Mouse (Mus musculus): ENCODE results near the gene Prpf31. TPM values are rescaled to one million over a fixed set of nuclear protein-coding genes. Genes with fewer than 3 reads are reported as not detected.
A peak's percentile ranks its signal among the peaks of the same experiment; 100 is the strongest.

Gene Prpf31
- polyA plus RNA-seq, 1 experiment from 2014 or later: 121 TPM

GRCm38 (mm10) chr7:3607391-3607790 lies 22.4 kb upstream of the Prpf31 start:
- Histone ChIP-seq H3K27ac (no peak overlapping the region), H3K4me3 (no peak overlapping the region), H3K36me3 (no peaks in the 10 kb centered on the region), H3K4me1 (no peaks in the 10 kb centered on the region), H3K9me3 (no peaks in the 10 kb centered on the region), H3K27me3 (ENCODE audit: insufficient read depth, poor library complexity, severe bottlenecking) (no peaks in the 10 kb centered on the region)
- DNase-seq (ENCODE audit: low spot score): no peak
- 82% methylated on average over 6 of the region's 6 CpGs for WGBS

GRCm38 (mm10) chr7:3608668-3609067 lies 21.1 kb upstream of the Prpf31 start:
- H3K4me3 ChIP-seq: no peak overlapping the region
- no peak for DNase-seq (ENCODE audit: low spot score)
- H3K9me3 ChIP-seq: no peaks in the 10 kb centered on the region
- no peak overlapping the region for H3K27ac ChIP-seq
- WGBS: 79% methylated on average over 3 of the region's 3 CpGs
- H3K27me3 ChIP-seq (ENCODE audit: insufficient read depth, poor library complexity, severe bottlenecking): no peaks in the 10 kb centered on the region
- no peaks in the 10 kb centered on the region for H3K4me1 ChIP-seq
- H3K36me3 ChIP-seq: no peaks in the 10 kb centered on the region

- no peak for DNase-seq (ENCODE audit: low spot score)
- Histone ChIP-seq H3K27me3 (ENCODE audit: insufficient read depth, poor library complexity, severe bottlenecking) (no peaks in the 10 kb centered on the region), H3K36me3 (no peaks in the 10 kb centered on the region), H3K9me3 (no peaks in the 10 kb centered on the region), H3K27ac (no peak overlapping the region), H3K4me3 (no peak overlapping the region), H3K4me1 (no peaks in the 10 kb centered on the region)
- 67% methylated on average over 3 of the region's 3 CpGs for WGBS
Measured at GRCm38 (mm10) chr7:3609082-3609481, 20.7 kb upstream of the Prpf31 start.

- H3K36me3 ChIP-seq: no peaks in the 10 kb centered on the region
- DNase-seq (ENCODE audit: low spot score): no peak
- WGBS: 88% methylated on average over 3 of the region's 3 CpGs
Measured at GRCm38 (mm10) chr7:3610437-3610836, 19.3 kb upstream of the Prpf31 start.

DNA sequence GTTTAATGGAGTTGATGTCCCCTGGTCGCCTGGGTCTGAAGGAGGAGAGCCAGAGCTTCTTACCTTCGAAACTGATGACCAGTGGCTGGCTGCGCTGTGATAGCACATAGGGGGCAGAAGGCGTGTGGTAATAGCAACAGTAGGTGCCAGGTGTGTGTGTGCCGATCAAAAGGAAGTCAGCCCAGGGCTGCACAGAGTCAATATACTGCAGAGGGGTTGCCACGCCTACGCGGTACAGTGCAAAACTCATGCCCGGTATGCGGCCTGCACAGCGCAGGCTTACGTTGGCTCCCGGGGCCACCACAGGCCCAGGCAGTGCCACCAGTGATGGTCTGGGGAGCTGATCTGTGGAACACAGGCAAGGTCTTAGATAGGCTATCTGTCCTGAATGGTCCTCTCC lies 18.8 kb upstream of the Prpf31 start:
- no peak for DNase-seq (ENCODE audit: low spot score)
- Histone ChIP-seq H3K4me1 (no peaks in the 10 kb centered on the region), H3K9me3 (no peaks in the 10 kb centered on the region), H3K36me3 (no peaks in the 10 kb centered on the region), H3K4me3 (no peak overlapping the region), H3K27ac (no peak overlapping the region), H3K27me3 (ENCODE audit: insufficient read depth, poor library complexity, severe bottlenecking) (no peaks in the 10 kb centered on the region)
- 80% methylated on average over 13 of the region's 13 CpGs for WGBS

More at GRCm38 (mm10) chr7:3610437-3610836, 19.3 kb upstream of the Prpf31 start:
- no peak overlapping the region for H3K4me3 ChIP-seq
- no peaks in the 10 kb centered on the region for H3K27me3 ChIP-seq (ENCODE audit: insufficient read depth, poor library complexity, severe bottlenecking)
- no peaks in the 10 kb centered on the region for H3K9me3 ChIP-seq
- H3K27ac ChIP-seq: no peak overlapping the region
- no peaks in the 10 kb centered on the region for H3K4me1 ChIP-seq

GRCm38 (mm10) chr7:3614021-3614420 lies 15.8 kb upstream of the Prpf31 start:
- no peak for DNase-seq (ENCODE audit: low spot score)
- Histone ChIP-seq H3K4me1 (peaks cover 6% of the 10 kb centered on the region; the same call in 1 of the 2 replicates), H3K27me3 (ENCODE audit: insufficient read depth, poor library complexity, severe bottlenecking) (no peaks in the 10 kb centered on the region), H3K36me3 (peaks cover 5% of the 10 kb centered on the region; the same call in 1 of the 2 replicates), H3K4me3 (no peak overlapping the region), H3K9me3 (no peaks in the 10 kb centered on the region), H3K27ac (no peak overlapping the region)
- 77% methylated on average over 3 of the region's 3 CpGs for WGBS

DNA sequence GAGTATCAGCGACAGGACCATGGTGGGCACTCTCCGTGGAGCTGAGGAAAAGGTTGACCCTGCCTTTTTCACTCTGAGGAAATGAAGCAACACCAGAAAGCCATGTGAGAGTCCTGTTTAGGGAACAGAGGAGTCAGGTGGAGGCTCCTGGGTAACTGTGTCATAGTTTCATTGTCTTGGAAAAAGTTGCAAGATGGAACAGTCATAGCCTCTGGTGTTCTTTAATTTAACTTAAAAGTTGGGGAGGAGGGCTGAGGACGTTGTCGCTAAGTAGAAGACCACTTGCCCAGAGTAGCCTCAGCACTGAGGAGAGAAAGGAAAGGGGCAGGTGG lies 13.8 kb upstream of the Prpf31 start, which contains the start of gene Oscar:
Gene Oscar, minus strand, starts transcription at position 101 of the 332 bp plus-strand sequence.
- peaks cover 6% of the 10 kb centered on the region; the same call in 1 of the 2 replicates for H3K4me1 ChIP-seq
- H3K27ac ChIP-seq: no peak within 1 kb of the TSS
- DNase-seq (ENCODE audit: low spot score): no peak
- 76% methylated on average over 4 of the region's 4 CpGs for WGBS
- H3K4me3 ChIP-seq: peak within 1 kb of the TSS; percentile 87
- no peaks in the 10 kb centered on the region for H3K9me3 ChIP-seq
- peaks cover 24% of the 10 kb centered on the region for H3K36me3 ChIP-seq
- no peaks in the 10 kb centered on the region for H3K27me3 ChIP-seq (ENCODE audit: insufficient read depth, poor library complexity, severe bottlenecking)

GRCm38 (mm10) chr7:3616389-3617241 lies 13.2 kb upstream of the Prpf31 start:
- no peak for DNase-seq (ENCODE audit: low spot score)
- Histone ChIP-seq H3K27me3 (ENCODE audit: insufficient read depth, poor library complexity, severe bottlenecking) (no peaks in the 10 kb centered on the region), H3K36me3 (peaks cover 24% of the 10 kb centered on the region), H3K9me3 (no peaks in the 10 kb centered on the region), H3K27ac (no peak overlapping the region), H3K4me3 (peak overlapping the region; percentile 87), H3K4me1 (peaks cover 6% of the 10 kb centered on the region; the same call in 1 of the 2 replicates)
- 42% methylated on average over 6 of the region's 6 CpGs for WGBS

DNA sequence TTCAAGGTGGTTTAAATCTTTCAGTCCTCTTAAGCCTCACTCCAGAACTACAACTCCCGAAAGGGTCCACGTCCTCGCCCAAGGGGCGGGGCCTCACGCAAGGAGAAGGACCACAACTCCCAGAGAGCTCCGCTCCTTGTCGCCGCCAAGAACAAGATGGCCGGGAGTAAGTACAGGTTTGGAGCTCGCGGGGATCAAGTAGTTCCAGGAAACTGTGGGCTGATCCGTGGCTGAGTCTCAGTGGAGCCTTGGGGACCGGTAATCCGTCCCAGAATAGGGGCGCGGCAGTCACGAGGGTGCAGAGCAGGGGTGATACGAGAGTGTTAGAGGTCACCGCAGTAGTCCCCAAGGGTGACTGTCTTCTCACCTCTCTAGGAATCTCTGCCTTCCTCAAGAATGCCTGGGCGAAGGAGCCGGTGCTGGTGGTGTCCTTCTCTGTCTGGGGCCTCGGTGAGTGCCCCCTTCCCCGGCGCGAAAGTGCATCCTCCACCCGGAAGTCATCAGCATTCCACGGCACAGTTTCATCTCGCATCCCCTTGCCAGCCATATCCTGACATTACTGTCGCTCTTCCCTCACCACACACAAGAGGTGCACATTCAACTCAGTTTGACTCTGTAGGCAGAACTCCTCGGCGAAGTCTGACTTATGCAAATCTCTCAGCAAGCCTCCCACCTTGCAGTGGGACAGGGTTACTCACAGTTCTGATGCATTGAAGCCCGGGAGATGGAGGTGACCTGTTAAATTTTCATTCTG lies 12.4 kb upstream of the Prpf31 start, which contains the start of gene Ndufa3:
Gene Ndufa3, plus strand, starts transcription at position 132 of the 754 bp plus-strand sequence.
- peaks cover 6% of the 10 kb centered on the region; the same call in 1 of the 2 replicates for H3K4me1 ChIP-seq
- H3K27ac ChIP-seq: peak within 1 kb of the TSS; percentile 94
- peak within 1 kb of the TSS; percentile 87 for H3K4me3 ChIP-seq
- H3K27me3 ChIP-seq (ENCODE audit: insufficient read depth, poor library complexity, severe bottlenecking): no peaks in the 10 kb centered on the region
- H3K36me3 ChIP-seq: peaks cover 29% of the 10 kb centered on the region
- H3K9me3 ChIP-seq: no peaks in the 10 kb centered on the region
- WGBS: under 1% methylated on average over 32 of the region's 32 CpGs
- peak; percentile 96 for DNase-seq (ENCODE audit: low spot score)

GRCm38 (mm10) chr7:3629030-3629429 lies 755 bp upstream of the Prpf31 start:
- DNase-seq (ENCODE audit: low spot score): no peak
- Histone ChIP-seq H3K4me1 (peaks cover 18% of the 10 kb centered on the region), H3K27ac (peak overlapping the region; percentile 91), H3K4me3 (peak overlapping the region; percentile 78), H3K27me3 (ENCODE audit: insufficient read depth, poor library complexity, severe bottlenecking) (no peaks in the 10 kb centered on the region), H3K9me3 (no peaks in the 10 kb centered on the region), H3K36me3 (peaks cover 47% of the 10 kb centered on the region)
- 28% methylated on average over 4 of the region's 4 CpGs for WGBS

DNA sequence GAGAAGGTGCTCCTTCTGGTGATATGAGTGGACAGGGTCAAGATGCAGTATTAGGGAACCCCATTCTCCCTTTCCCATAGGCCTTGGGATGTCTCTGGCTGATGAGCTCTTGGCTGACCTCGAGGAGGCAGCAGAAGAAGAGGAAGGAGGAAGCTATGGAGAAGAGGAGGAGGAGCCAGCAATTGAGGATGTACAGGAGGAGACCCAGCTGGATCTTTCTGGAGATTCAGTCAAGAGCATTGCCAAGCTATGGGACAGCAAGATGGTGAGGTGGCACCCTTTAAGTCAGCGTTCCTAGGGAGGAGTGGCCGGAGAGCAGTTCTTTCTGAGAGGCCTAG lies 662 bp downstream of the Prpf31 start:
- Histone ChIP-seq H3K27me3 (ENCODE audit: insufficient read depth, poor library complexity, severe bottlenecking) (no peaks in the 10 kb centered on the region), H3K4me3 (peak overlapping the region; percentile 78), H3K36me3 (peaks cover 50% of the 10 kb centered on the region), H3K4me1 (peaks cover 18% of the 10 kb centered on the region), H3K27ac (peak overlapping the region; percentile 91), H3K9me3 (no peaks in the 10 kb centered on the region)
- no peak for DNase-seq (ENCODE audit: low spot score)
- WGBS: 47% methylated on average over 3 of the region's 3 CpGs

DNA sequence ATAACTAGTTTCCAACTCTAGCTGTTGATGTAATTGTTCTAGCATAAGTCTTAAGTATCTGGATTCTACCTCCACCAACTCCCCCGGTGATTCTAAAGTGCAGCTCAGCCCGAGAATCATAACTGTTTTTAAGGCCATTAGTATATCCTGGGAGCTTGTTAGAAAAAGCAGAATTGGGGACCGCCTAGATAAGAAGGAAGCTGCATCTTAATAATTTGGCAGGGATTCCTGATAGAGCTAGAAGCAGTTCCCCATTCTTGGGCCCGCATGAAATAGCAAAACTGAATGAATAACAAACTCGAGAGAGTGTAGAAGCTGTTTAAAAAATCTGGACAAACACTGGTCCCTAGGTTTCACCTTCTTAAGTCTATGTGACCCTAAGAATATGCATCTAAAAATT lies 13.6 kb downstream of the Prpf31 start:
- Histone ChIP-seq H3K4me1 (peaks cover 22% of the 10 kb centered on the region), H3K27me3 (ENCODE audit: insufficient read depth, poor library complexity, severe bottlenecking) (no peaks in the 10 kb centered on the region), H3K36me3 (peaks cover 39% of the 10 kb centered on the region), H3K9me3 (no peaks in the 10 kb centered on the region), H3K27ac (no peak overlapping the region), H3K4me3 (no peak overlapping the region)
- WGBS: 65% methylated on average over 5 of the region's 5 CpGs
- no peak for DNase-seq (ENCODE audit: low spot score)

DNA sequence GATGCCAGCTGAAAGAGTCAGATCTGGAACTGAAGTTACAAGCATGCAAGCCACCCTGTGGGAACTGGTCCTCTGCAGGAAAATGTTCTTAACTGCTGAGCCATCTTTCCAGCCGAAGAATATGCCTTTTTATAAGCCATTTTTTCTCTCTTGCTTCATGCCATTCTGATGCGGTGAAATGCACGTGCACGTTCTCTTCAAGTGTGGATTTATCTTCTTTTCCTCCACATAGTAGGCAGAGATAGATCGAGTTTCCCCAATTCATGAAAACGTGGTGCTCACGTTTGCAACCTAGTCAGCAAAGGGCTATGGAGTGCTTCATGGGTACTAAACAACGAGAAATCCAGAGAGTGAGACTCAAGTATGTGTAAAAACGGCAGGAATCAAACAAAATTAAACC lies 14.1 kb downstream of the Prpf31 start:
- peaks cover 23% of the 10 kb centered on the region for H3K4me1 ChIP-seq
- H3K27me3 ChIP-seq (ENCODE audit: insufficient read depth, poor library complexity, severe bottlenecking): no peaks in the 10 kb centered on the region
- peak overlapping the region; percentile 98 for H3K4me3 ChIP-seq
- H3K36me3 ChIP-seq: peaks cover 36% of the 10 kb centered on the region
- DNase-seq (ENCODE audit: low spot score): no peak
- 0 out of 2 replicates have a peak overlapping the region, but pooled peaks have one; percentile 2 for H3K27ac ChIP-seq
- WGBS: 24% methylated on average over 9 of the region's 9 CpGs
- H3K9me3 ChIP-seq: no peaks in the 10 kb centered on the region
